Mouse (Mus musculus): ENCODE measurements around the gene Mllt10.

DNA sequence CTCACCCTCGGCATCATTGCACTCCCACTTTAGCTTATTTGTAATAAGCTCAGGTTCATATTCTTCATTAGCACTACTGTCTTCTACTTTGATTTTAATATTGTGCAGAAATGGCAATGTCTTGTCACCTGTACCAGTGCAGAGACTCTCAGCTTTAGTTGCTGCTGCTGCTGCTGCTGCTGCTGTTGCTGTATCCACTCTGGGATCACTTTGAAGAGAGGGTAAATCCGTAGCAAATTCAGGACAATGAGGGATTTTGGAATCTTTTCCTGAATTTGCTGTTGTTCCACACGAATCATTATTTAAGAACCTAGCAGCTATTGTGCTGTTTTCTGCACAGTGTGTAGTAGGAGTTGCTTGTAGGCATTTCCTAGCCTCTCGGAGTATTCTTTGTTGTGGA is 8.9 kb upstream of the Mllt10 start:
- no peak for TF ChIP-seq POLR2A (IDR thresholded peaks at IDR 0.05; ENCODE audit: insufficient read length, low read depth)
- TF ChIP-seq SRF (IDR thresholded peaks at IDR 0.05; ENCODE audit: control insufficient read depth, insufficient read length, low read depth), result no peak
- no peak for TF ChIP-seq MAX (IDR thresholded peaks at IDR 0.05; ENCODE audit: low read depth)
- TF ChIP-seq E2F4 (IDR thresholded peaks at IDR 0.05; ENCODE audit: insufficient read depth), result no peak
- TF ChIP-seq USF1 (IDR thresholded peaks at IDR 0.05; ENCODE audit: low read depth), result no peak
- no peak for TF ChIP-seq REST (IDR thresholded peaks at IDR 0.05; ENCODE audit: insufficient read depth, insufficient read length)
- no peak for TF ChIP-seq TCF3 (IDR thresholded peaks at IDR 0.05; ENCODE audit: insufficient read length, low read depth)
- TF ChIP-seq MYOG (IDR thresholded peaks at IDR 0.05; ENCODE audit: control insufficient read depth in 1 of 3, insufficient read depth in 1 of 3, insufficient read length in 2 of 3, low read depth in 2 of 3), result no peak

Data from myocyte (in vitro differentiated cells).